Mouse (Mus musculus) cerebellum, postnatal 10 days (tissue): Measurements from ENCODE around the gene Katna1.
"Not testable (repeated sequence)": the region's sequence is repeated elsewhere in the genome, so short reads cannot be mapped to it uniquely, and the experiment has no call there.

Source experiments
- DNase-seq, 2 experiments: peaks; one replicate each; pipeline ENCODE4 v3.0.0; 2021; ENCODE audit warnings: mixed read lengths in 2 of 2

The Katna1 gene

GRCm38 (mm10) chr10:7725751-7726500 is at the start of gene Katna1:
TSS of gene Katna1 (plus strand) at chr10:7726000.
- peak; percentile 95 to 97 for DNase-seq

DNA sequence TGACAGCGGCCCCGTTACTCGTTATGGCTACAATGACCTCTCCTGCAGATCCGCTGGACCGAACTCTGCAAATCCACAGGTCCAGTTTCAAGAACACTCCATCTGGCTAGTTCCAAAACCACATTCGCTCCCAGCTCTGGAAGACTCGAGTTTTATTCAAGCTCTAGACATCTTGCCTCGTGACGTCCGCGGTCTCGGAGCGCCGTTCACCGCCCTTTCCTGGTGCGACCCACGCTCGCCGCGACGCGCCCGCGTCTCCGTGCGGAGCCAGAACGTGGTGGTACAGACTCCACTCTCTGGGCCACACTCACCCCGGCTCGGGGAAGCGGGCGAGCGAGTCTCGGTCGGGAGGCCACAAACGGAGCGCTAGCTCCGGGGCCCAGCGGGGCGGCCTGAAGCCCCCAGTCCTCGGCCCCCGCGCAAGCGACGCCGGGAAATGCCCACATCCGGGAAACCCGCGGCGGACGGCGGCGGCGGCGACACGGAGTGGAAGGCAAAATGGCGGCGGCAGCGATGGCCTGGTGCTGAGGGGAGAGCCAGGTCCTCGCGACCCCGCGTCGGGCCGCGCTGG is 45.0 kb upstream of the Katna1 start, which contains the start of the genes Pcmt1 and Lats1:
Gene Pcmt1 (minus strand): TSS at position 406 of the 571 bp plus-strand sequence.
Gene Lats1 (plus strand): TSS at position 484 of the 571 bp plus-strand sequence.
- DNase-seq = peak; percentile 95 to 96

- DNase-seq = peak; percentile 85 to 87
Measured at GRCm38 (mm10) chr10:7681343-7682025, 44.3 kb upstream of the Katna1 start.

- DNase-seq = no peak
Measured at GRCm38 (mm10) chr10:7682249-7682648, 43.6 kb upstream of the Katna1 start.

DNA sequence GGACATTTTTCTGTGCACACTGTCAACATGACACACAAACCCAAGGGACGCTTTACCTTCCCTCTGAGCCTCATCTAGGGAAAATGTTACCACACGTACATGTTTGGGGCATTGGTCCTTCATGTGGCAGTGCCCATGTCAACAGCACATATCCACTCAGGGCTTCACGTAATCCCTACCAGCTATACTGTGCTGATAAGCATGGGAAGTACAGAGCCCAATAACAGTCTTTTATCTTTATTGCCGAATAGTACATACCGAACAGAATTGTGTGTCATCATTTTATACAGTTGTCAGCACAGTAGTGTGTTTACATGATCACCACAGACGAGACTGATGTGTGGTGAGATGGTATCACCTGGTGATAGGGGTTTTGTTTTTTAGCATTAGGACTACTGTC is 38.9 kb upstream of the Katna1 start:
- DNase-seq = no peak

DNA sequence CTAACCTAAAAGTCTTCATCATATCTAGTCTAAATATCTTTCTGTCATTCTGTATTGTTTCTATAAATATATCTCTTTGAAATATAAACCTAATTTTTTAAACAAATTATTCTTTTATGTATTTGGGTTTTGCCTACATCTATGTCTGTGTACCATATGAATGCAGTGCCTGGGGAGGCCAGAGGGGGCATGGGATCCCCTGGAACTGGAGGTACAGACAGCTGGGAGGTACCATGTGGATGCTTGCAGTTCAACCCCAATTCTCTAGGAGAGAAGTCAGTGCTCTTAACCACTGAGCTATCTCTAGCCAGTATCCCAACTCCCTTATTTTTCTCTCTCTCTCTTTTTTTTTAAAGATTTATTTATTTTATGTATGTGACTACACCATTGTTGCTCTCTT is 30.5 kb upstream of the Katna1 start:
- peak in 1 of 2 experiments; percentile 20 for DNase-seq

DNA sequence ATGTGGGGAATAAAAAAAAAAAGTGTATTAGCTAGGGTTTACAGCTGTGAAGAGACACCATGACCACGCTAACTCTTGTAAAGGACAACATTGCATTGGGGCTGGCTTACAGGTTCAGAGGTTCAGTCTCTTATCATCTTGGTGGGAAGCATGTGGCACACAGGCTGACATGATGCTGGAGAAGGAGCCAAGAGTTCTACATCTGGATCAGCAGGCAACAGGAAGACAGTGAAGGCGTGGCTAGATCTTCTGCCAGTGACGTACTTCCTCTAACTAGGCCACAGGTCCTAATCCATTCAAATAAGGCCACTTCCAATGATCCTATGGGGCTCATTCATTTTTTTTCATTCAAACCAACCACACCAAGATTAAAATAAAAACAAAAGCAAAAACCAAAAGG is 25.7 kb upstream of the Katna1 start:
- DNase-seq = no peak

GRCm38 (mm10) chr10:7702586-7702985 is 23.2 kb upstream of the Katna1 start:
- no peak for DNase-seq

- DNase-seq = no peak
Measured at GRCm38 (mm10) chr10:7710121-7710520, 15.7 kb upstream of the Katna1 start.

DNA sequence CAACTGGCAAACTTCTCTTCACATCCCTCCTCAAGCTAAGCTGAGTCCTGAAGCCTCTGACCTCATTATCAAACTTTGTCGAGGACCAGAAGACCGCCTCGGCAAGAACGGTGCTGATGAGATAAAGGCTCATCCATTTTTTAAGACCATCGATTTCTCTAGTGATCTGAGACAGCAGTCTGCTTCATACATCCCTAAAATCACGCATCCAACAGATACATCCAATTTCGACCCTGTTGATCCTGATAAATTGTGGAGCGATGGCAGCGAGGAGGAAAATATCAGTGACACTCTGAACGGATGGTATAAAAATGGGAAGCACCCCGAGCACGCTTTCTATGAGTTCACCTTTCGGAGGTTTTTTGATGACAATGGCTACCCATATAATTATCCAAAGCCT is 13.3 kb upstream of the Katna1 start:
- DNase-seq = no peak

GRCm38 (mm10) chr10:7715056-7715455 is 10.7 kb upstream of the Katna1 start:
- DNase-seq = no peak

GRCm38 (mm10) chr10:7726501-7726812 is 657 bp downstream of the Katna1 start:
- DNase-seq = no peak

DNA sequence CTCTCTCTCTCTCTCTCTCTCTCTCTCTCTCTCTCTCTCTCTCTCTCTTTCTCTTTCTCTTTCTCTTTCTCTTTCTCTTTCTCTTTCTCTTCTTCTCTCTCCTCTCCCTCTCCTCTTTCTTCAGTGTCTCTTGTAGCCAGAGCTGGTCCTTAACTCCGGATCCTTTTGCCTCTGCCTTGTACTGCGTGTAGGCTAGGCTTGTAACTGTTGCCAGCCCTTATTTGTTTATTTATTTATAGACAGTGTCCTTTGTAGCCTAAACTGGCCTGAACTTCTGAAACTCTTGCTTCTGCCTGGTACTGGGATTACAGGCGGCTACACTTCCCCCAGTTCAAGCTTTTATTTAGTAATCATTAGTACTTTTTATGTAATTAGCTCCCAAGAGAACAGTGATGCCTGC is 1.2 kb downstream of the Katna1 start:
- no peak for DNase-seq

DNA sequence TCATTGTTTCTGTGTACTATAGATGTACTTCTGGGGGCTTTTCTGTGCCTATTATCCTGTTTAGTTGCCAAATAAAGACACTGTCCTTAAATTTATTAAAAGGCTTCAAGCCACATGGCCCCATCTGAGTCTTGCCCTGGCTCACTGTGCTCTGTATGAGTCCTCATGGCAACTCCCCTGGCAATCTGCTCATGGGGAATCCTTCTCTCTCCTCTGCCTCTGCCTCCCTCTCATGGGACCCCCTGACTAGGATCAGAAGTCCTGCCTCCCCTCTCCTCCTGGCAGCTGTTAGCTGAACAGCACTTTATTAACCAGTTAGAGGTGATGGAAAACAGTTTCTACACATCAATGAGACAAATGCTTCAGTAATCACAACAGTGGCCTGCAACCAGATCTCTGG is 5.8 kb downstream of the Katna1 start:
- no peak for DNase-seq

- no peak for DNase-seq
Measured at GRCm38 (mm10) chr10:7737122-7737521, 11.3 kb downstream of the Katna1 start.

- DNase-seq = no peak
Measured at GRCm38 (mm10) chr10:7737914-7738313, 12.1 kb downstream of the Katna1 start.

GRCm38 (mm10) chr10:7745528-7745927 is 19.7 kb downstream of the Katna1 start:
- not testable (repeated sequence) for DNase-seq

DNA sequence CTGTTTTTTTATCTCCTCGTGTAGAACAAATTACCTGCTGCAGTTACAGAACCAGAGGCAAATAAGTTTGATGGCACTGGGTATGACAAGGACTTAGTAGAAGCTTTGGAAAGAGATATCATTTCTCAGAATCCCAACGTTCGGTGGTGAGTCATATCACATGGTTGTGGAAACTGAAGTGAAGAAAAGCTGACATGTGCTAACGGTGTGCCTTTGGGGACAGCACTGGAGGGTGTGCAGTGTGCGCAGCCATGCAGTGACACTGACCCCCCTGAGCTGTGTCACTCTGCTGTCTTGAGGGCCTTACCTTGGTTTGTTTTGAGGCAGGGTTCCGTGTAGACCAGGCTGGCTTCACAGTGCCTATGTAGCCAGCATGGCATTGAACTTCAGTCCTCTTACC is 23.0 kb downstream of the Katna1 start:
- no peak for DNase-seq

DNA sequence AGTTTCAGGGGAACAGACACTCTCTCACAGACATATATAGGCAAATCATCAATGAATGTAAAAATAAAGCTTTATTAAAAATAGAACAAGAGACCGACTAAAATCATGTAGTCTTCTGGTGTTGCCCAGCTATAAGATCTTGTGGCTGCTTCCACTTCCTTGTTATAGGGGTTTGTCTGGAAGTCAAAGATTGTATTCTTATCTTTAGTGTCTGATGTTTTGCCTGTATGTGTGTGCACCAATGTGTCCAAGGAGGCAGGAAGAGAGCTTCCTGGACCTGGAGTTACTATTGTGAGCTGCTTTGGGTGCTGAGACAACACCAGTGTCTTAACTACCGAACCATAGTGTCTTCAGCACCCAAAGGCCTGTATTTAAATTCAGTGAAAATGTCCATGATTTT is 31.7 kb downstream of the Katna1 start:
- DNase-seq = no peak

DNA sequence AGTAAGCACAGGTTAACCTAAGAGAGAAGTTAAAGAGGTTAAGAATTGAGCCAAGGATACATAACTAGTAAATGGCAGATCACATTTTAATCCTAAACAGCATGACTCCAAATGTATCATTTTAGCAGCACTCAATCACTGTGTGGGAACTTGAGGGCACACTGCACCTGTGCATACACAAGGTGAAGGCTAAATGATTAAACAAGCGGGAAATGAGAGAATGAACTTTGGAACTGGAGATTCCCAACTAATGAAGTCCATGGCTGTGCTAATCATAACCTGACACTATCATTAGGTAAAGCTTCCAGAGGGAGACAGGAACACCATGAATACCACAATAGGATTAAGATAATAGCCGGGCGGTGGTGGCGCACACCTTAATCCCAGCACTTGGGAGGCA is 46.5 kb downstream of the Katna1 start:
- DNase-seq = no peak

GRCm38 (mm10) chr10:7772769-7773168 is 47.0 kb downstream of the Katna1 start:
- DNase-seq = no peak

- no peak for DNase-seq
Measured at GRCm38 (mm10) chr10:7775421-7775820, 49.6 kb downstream of the Katna1 start.

GRCm38 (mm10) chr10:7778361-7778760 is 52.6 kb downstream of the Katna1 start:
- peak; percentile 24 to 25 for DNase-seq

DNA sequence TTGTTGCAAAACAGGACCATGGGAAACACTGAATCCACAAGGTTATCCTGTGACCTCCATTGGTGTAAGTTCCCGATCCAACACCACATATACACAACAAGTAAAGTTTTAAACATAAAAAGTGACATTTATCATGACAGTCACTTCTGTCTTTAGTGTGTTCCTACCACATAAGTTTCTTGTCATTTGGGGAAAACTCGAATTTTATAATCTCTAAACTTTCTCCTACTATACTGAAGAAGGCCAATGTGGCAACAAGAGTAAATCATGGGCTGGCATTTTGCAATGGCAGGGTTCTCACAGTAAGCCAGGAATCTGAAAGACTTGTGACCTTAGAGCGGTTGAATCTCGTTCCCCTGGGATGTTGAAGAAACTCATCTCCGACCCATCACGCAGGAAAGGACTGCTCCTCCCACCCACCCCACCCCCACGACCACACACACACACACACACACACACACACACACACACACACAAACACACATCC is 54.0 kb downstream of the Katna1 start:
- DNase-seq = no peak
